Mouse (Mus musculus): ENCODE results near the gene Gm9958.

Gm9958 gene

GRCm38 (mm10) chr5:90414142-90414924 lies 47.3 kb downstream of the Gm9958 start:
- no peak for DNase-seq

- DNase-seq: no peak
Measured at GRCm38 (mm10) chr5:90414925-90415295, 47.9 kb downstream of the Gm9958 start.
